Mouse (Mus musculus) urinary bladder, adult 2 months (tissue): ENCODE results near the gene Vangl2. TPM values are rescaled to one million over a fixed set of nuclear protein-coding genes. Genes with fewer than 3 reads are reported as not detected.

ENCODE experiments used
- DNase-seq: peaks from one replicate; pipeline ENCODE4 v3.0.0; 2022; ENCODE audit warnings: low spot score
- polyA plus RNA-seq: library from polyadenylated mRNA; depleted of rRNA; stranded (reverse); fragments of >200 nt; gene quantifications from 2 replicates; pipeline ENCODE4 v1.2.3, GENCODE M21; 2012; rRNA removed

The Vangl2 gene
- polyA plus RNA-seq = 3.7 and 6.4 TPM in 2 replicates

- no peak for DNase-seq
These were observed at the start of gene Vangl2 for GRCm38 (mm10) chr1:172028394-172029275. Gene Vangl2 (minus strand): TSS chr1:172028444.

GRCm38 (mm10) chr1:172077981-172078380, 49.7 kb upstream of the Vangl2 start:
- DNase-seq = no peak

GRCm38 (mm10) chr1:172072604-172073003, 44.4 kb upstream of the Vangl2 start:
- no peak for DNase-seq

- DNase-seq = no peak
These were observed 43.3 kb upstream of the Vangl2 start for GRCm38 (mm10) chr1:172071556-172071955.

GRCm38 (mm10) chr1:172070227-172070626, 42.0 kb upstream of the Vangl2 start:
- no peak for DNase-seq

GRCm38 (mm10) chr1:172064613-172065141, 36.4 kb upstream of the Vangl2 start:
- DNase-seq = no peak

GRCm38 (mm10) chr1:172063291-172064023, 35.2 kb upstream of the Vangl2 start:
- no peak for DNase-seq

GRCm38 (mm10) chr1:172062101-172062500, 33.9 kb upstream of the Vangl2 start:
- DNase-seq = no peak

GRCm38 (mm10) chr1:172061217-172061616, 33.0 kb upstream of the Vangl2 start:
- no peak for DNase-seq

- no peak for DNase-seq
These were observed 32.4 kb upstream of the Vangl2 start for GRCm38 (mm10) chr1:172060659-172061058.

GRCm38 (mm10) chr1:172058874-172059273, 30.6 kb upstream of the Vangl2 start:
- no peak for DNase-seq

- DNase-seq = no peak
These were observed 30.1 kb upstream of the Vangl2 start for GRCm38 (mm10) chr1:172058321-172058720.

- DNase-seq = no peak
These were observed 29.3 kb upstream of the Vangl2 start, which contains the start of gene Nhlh1 for GRCm38 (mm10) chr1:172057491-172057921. Gene Nhlh1 (minus strand): TSS chr1:172057573.

GRCm38 (mm10) chr1:172056251-172056650, 28.0 kb upstream of the Vangl2 start:
- no peak for DNase-seq

GRCm38 (mm10) chr1:172053541-172054440, 25.5 kb upstream of the Vangl2 start:
- DNase-seq = no peak

GRCm38 (mm10) chr1:172052766-172053279, 24.6 kb upstream of the Vangl2 start:
- no peak for DNase-seq

- DNase-seq = no peak
These were observed 21.0 kb upstream of the Vangl2 start for GRCm38 (mm10) chr1:172049131-172049782.

GRCm38 (mm10) chr1:172048241-172048734, 20.0 kb upstream of the Vangl2 start:
- no peak for DNase-seq

GRCm38 (mm10) chr1:172046938-172047337, 18.7 kb upstream of the Vangl2 start:
- peak; percentile 42 for DNase-seq

- no peak for DNase-seq
These were observed 18.2 kb upstream of the Vangl2 start for GRCm38 (mm10) chr1:172046410-172046809.
